Mouse (Mus musculus): ENCODE results near the gene Fam118a. TPM values are rescaled to one million over a fixed set of nuclear protein-coding genes. Genes with fewer than 3 reads are reported as not detected.
"Not testable (repeated sequence)": the region's sequence is repeated elsewhere in the genome, so short reads cannot be mapped to it uniquely, and the experiment has no call there.

Gene Fam118a
- total RNA-seq, 2 experiments from 2014 or later = 22.7 to 23.5 TPM

DNA sequence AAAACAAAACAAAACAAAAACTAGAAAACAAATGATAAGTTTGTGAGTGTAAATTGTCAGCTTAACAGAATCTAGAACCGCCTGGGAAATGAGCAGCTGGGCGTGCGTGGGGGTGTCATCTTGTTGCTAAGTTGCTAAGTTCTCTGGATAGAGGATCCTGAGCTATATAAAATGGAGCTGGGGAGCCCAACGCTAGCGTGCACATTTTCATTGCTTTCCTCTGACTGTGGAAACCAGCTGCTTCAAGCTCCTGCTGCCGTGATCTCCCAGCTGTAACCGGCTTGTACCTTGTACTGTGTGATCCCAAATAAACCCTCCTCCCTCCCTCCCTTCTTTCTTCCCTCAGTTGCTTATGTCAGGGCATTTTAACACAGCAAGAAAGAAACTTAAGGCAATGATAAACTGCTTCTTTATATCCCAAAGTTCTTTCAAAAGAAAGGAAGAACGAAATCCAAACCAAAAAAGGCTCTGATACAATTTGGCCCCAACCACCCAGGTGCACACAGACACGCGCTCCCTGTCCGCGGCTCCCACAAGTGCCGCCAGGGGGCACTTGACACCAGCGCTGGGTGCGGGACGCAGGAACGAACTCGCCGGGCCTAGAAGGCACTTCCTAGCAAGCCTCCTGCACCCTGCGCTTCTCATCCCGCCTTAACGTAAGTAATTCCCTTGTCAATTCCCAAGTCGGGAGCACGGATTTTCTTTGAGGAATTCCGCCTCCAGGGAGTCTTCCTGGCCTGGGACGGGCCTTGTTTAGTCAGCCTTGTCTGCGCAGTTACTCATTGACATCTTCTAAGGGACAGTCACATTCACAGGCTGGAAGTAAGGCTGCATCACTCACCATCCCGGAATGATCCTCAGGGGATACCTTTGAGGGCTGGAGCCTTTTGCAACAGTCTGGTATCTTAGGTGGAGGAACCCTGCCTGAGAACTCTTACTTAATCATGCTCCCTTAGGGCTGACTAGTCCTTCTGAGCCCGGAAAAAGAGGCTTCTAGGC lies 27.5 kb upstream of the Fam118a start:
- peak; percentile 79 to 93 for DNase-seq (ENCODE audit: low spot score in 2 of 2)
- intact Hi-C loops (cut with DNase I) = loop anchor here (1.0 to 2.0 kb wide), 4 partner anchors 15 to 70 kb away; no protein-coding TSS in a partner anchor

DNA sequence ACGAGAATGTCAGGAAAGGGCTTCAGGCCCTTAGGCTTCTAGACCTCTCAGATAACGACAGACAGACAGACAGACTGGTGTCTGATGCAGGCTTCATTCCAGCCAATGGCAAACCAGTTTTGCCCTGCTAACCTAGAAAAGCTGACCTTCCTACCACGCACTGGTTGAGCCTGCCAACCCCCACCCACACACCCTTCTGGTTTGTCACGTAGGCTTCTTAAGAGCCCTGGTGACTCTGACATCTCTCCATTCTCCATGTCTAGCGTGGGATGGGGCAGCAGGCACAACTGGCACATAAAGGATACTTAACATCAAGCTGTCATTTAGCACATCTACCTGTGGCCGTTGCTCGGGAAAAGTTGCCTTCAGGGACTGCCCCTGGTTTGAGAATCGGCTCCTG lies 19.1 kb upstream of the Fam118a start:
- intact Hi-C loops (cut with DNase I) = no loop called here
- DNase-seq (ENCODE audit: low spot score in 2 of 2) = no peak

DNA sequence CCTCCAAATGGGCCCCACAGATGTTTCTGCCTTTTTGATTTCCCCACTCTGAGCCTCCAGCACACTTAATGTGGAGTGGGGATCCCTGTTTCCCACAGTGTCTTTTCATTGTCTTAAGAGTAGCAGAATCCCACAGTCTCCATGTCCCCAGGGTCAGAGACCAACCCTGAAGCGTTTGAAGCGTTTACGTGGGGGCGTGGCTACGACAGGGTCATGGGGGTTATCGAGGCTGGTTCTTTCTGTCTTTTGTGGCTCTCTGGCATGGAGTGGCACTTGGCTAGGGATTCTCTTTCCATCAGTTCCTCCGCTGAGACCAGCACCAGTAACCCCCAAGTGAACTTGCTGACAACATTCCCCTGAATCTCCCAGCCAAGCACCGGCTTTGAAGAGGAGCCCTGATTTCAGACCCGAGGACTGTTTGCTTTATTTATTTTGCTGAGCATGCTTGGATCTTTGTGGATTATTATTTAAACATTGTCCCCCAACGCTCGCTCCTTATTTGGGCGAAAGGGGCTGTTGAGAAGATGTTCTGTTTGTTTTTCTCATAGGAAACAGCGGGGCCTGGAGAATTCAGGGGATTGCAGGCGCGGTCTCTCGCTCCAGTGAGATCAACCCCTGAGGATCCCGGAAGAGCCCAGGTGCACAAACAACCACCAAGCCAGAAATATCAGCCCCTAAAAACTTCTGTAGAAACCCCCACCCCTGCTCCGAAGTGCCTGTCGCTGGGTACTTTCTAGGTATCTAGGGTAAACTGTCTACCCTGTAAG lies 16.7 kb upstream of the Fam118a start:
- DNase-seq (ENCODE audit: low spot score in 2 of 2) = no peak
- intact Hi-C loops (cut with DNase I) = no loop called here

GRCm38 (mm10) chr15:85012662-85013054 lies 16.1 kb upstream of the Fam118a start:
- intact Hi-C loops (cut with DNase I) = no loop called here
- DNase-seq (ENCODE audit: low spot score in 2 of 2) = no peak

DNA sequence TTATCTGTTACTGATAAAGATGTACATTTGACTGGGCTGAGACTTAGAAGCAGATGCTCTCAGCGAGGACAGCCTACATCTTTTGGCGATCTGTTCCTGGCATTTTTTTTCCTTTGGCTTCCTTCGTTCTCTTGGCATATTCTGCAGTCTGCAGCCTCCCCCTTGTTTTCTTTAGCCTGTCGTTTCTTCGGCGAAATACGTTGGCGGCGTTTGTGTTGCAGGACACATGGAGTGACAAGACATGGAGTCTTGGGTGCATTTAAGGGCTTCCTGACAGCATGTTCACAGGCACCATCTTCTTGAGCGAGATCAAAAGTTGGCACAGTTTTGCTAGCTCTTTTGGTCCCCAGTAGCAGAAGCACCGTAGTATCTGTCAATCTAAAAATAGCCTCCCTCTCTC lies 13.0 kb upstream of the Fam118a start:
- intact Hi-C loops (cut with DNase I) = loop anchor here (1.0 kb wide), 1 partner anchor 14 kb away; no protein-coding TSS in a partner anchor
- DNase-seq (ENCODE audit: low spot score in 2 of 2) = peak; percentile 60 to 91

GRCm38 (mm10) chr15:85016951-85017664 lies 11.6 kb upstream of the Fam118a start, which contains the start of gene Upk3a:
Upk3a (plus strand) TSS chr15:85017141.
- DNase-seq (ENCODE audit: low spot score in 2 of 2) = no peak
- intact Hi-C loops (cut with DNase I) = loop anchor here (1.0 kb wide), 1 partner anchor 16 kb away; no protein-coding TSS in a partner anchor

DNA sequence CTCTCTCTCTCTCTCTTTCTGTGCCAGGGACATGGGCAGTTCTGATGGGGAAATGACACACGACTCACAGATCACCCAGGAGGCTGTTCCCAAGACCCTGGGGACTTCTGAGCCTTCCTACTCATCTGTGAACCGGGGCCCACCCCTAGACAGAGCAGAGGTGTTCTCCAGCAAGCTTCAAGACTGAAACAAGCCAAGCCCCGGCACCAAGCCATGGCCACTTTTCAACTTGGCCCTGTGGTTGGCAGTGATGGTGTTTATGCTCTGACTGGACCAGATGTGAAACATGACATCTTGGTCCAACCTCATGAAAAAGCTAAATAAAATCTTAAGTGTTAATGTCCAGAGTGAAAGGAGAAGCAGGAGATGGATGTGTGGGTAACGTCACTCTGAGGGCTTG lies 6.5 kb upstream of the Fam118a start:
- intact Hi-C loops (cut with DNase I) = no loop called here
- no peak for DNase-seq (ENCODE audit: low spot score in 2 of 2)

DNA sequence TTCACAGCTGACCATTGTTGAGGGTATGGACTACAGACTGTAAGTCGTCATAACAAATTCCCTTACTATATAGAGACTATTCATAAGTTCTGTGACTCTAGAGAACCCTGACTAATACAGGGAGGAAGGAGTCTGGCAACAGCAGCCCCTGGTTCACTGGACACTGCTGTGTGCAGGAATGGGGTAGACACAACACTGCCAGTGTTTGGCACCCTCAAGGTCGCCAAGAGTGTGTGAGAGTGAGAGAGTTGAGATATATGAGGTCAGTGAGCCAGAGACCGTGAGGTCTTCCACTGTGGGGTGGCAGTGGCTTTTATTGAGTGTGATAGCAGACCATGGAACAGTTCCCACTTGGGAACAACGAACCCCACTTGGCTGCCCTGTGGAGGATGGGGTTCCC lies 2.6 kb upstream of the Fam118a start:
- intact Hi-C loops (cut with DNase I) = no loop called here
- DNase-seq (ENCODE audit: low spot score in 2 of 2) = no peak

GRCm38 (mm10) chr15:85027740-85028139 lies 1.0 kb upstream of the Fam118a start:
- intact Hi-C loops (cut with DNase I) = no loop called here
- DNase-seq (ENCODE audit: low spot score in 2 of 2) = no peak

DNA sequence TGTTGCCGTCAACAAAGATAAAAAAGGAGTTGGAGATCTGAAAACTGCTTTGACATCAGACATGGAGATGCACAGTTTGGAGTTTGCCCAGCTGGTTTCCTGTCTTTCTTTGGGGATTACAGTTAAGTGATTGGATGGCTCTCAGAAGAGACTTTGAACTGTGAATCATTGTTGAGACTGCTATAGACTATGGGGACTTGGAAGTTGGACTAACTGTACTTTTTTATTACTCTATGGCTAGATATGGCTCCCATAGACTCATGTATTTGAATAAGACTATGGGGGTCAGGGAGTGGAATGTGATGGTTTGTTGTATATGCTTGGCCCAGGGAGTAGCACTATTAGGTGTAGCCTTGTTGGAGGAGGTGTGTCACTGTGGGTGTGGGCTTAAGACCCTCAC lies 1.9 kb downstream of the Fam118a start:
- intact Hi-C loops (cut with DNase I) = not testable (repeated sequence)

DNA sequence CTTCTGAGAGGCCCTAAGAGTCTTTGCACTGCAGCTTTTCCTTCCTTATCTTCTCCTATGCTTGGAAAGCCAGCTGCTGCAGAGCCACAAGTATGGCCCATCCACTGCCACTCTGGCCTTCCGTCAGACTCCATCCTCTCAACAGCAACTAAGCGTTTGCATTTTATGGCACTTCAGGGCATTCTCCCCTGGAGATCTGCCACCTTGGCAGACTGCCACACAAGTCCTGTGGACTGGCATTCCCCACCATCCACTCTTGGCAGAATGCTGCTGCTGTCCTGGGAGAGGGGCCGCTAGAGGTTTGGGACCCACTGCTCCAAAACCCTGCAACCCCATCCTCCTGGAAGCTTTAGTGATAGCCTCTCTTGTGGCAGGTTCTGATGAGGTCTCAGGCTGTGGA lies 3.1 kb downstream of the Fam118a start:
- intact Hi-C loops (cut with DNase I) = no loop called here
- no peak for DNase-seq (ENCODE audit: low spot score in 2 of 2)

More for the DNA sequence above, 1.9 kb downstream of the Fam118a start:
- DNase-seq (ENCODE audit: low spot score in 2 of 2) = not testable (repeated sequence)

- intact Hi-C loops (cut with DNase I); DNase-seq (ENCODE audit: low spot score in 2 of 2): not testable (repeated sequence)
These were observed 5.2 kb downstream of the Fam118a start for GRCm38 (mm10) chr15:85033916-85034315.

GRCm38 (mm10) chr15:85036566-85037342 lies 8.0 kb downstream of the Fam118a start:
- intact Hi-C loops (cut with DNase I) = loop anchor here (2.0 kb wide), 1 partner anchor 36 kb away; no protein-coding TSS in a partner anchor

GRCm38 (mm10) chr15:85037343-85037690 lies 8.6 kb downstream of the Fam118a start:
- DNase-seq (ENCODE audit: low spot score in 2 of 2) = no peak
- intact Hi-C loops (cut with DNase I) = loop anchor here (2.0 kb wide), 1 partner anchor 37 kb away; no protein-coding TSS in a partner anchor

More at GRCm38 (mm10) chr15:85036566-85037342, 8.0 kb downstream of the Fam118a start:
- DNase-seq (ENCODE audit: low spot score in 2 of 2) = peak; percentile 98

DNA sequence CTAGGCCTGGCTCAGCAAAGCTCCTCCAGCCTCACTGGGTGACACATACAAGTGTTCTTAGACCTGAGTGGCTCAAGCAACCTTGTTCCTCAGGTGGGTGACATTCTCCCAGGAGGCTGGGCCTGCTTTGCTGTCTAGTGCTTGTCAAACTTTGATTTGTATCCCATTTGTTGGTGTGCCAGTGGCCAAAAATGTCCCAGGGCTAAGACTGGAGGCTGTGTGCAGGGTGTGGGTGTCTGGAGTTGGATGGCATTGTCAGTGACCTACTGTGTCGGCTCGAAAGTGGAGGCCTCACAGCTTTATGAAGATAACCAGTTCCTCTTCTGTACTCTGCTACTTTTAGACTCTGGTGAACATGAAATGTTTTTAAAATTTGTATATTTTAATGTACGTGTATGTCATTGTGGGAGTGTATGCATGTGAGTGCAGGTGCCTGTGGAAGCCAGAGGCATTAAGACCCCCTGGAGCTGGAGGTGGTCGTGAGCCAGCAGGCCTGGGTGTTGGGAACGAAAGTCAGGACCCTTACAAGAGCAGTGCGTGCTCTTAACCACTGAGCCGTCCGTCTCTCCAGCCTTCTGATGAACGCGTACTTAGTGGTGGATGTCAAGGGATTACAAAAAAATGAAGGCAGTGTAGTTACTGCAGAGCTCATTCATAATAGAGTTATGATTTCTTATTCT lies 12.9 kb downstream of the Fam118a start:
- intact Hi-C loops (cut with DNase I) = loop anchor here (1.0 kb wide), 1 partner anchor 40 kb away; no protein-coding TSS in a partner anchor
- no peak for DNase-seq (ENCODE audit: low spot score in 2 of 2)

- peak; percentile 83 to 93 for DNase-seq (ENCODE audit: low spot score in 2 of 2)
These were observed 13.7 kb downstream of the Fam118a start for GRCm38 (mm10) chr15:85042361-85042954.

GRCm38 (mm10) chr15:85043116-85043515 lies 14.4 kb downstream of the Fam118a start:
- DNase-seq (ENCODE audit: low spot score in 2 of 2) = no peak
- intact Hi-C loops (cut with DNase I) = no loop called here

More at GRCm38 (mm10) chr15:85042361-85042954, 13.7 kb downstream of the Fam118a start:
- intact Hi-C loops (cut with DNase I) = loop anchor here (1.0 kb wide), 1 partner anchor 41 kb away; no protein-coding TSS in a partner anchor

DNA sequence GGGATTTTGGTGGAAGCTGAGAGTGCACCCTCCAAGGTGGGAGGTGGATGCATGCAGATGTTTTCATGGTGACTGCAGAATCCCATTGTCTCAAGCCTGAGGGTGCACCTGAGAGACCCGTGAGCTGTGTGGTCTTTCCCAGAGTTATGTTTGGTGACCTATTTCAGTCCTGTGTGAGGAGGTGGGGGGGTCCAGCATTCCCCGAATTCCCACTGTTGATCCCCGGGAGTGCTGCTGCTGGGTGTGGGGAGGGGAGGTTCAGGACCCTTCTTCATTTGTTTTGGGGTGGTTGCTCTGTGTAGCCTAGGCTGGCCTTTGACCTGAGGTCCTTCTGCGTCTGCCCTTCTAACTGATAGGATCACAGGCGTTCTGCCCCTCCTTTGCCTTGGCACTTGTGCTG lies 15.0 kb downstream of the Fam118a start:
- intact Hi-C loops (cut with DNase I) = no loop called here

More for the DNA sequence above, 15.0 kb downstream of the Fam118a start:
- DNase-seq (ENCODE audit: low spot score in 2 of 2) = no peak

All from left cerebral cortex, postnatal 25 days (tissue).